Mouse (Mus musculus): ENCODE results near the gene Alkbh1.
A peak's percentile ranks its signal among the peaks of the same experiment; 100 is the strongest.
"Not testable (repeated sequence)": the region's sequence is repeated elsewhere in the genome, so short reads cannot be mapped to it uniquely, and the experiment has no call there.

Gene Alkbh1

DNA sequence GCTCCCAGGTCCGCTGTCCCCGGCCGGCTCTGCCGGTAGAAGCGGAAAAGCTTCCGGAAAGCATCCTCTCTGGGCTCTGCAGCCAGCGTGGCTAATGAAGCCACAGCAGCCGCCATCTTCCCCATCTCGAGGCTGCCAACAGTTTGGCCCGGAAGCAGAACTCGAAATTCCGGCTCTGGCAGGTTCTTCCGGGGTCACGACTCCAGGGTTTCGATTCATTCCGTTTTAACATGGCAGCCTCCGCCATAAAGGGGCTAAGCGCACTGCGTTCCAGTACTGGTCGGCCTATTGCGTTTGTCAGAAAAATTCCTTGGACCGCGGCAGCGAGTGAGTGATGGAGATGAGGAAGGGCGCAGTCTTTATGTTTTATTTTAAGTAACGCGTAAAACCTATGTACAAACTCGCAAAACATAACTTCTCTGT, at the start of gene Alkbh1, which contains the start of gene Slirp:
TSS of gene Alkbh1 (minus strand) at position 318 of the 423 bp plus-strand sequence.
TSS of gene Slirp (plus strand) at position 197 of the 423 bp plus-strand sequence.
- peak; percentile 73 to 77 for DNase-seq (ENCODE audit: low read depth in 1 of 2, low spot score in 2 of 2)

DNA sequence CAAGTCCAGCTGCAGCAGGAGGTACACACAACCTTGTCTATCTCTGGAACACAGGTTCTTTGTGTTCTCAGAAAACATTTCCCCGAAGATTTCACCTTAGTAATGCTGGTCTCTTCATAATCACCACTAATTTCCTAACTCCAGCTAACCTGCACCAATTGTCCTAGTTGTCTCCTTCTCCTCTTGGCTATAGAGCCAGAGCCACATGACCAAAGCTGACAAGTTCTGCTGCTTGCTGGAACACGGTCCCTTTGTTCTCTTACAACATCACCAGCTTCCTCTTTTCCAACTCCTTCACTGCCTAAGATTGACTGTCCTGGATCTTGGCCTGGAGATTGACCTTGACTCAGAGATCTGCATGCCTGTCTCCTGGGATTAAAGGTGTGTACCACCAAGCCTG, 44.9 kb upstream of the Alkbh1 start:
- DNase-seq (ENCODE audit: low read depth in 1 of 2, low spot score in 2 of 2), result not testable (repeated sequence)

DNA sequence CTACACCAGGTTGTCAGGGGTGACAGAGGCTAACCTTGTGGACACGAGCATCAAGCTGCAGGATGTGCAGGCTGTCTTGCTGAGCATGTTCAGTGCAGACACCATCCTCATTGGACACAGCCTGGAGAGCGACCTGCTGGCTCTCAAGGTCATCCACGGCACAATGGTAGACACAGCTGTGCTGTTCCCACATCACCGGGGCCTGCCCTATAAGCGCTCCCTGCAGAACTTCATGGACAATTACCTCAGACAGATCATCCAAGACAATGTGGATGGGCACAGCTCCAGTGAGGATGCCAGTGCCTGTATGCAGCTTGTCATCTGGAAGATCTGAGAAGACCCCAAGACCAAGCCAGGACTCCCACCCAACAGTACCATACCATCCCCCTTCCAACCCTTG, 38.7 kb upstream of the Alkbh1 start:
- DNase-seq (ENCODE audit: low read depth in 1 of 2, low spot score in 2 of 2), result not testable (repeated sequence)

DNA sequence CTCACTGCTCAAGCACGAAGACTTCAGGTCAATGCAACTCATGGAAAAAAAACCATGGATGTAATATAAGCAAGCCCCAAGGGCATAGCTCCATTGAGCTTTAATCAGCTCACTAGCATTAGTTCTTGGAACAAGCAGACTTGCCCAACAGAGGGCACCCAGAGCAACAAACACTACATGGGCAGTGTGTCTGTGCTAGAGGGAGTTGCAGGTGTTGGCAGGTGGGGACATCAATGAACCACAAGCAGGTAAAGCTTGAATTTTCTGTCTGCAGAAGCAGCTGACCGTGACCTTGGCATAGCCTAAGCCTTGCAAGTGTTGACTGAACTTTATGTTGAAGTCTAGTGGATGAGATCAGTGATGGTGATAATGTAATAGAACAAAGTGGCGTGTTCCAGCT, 30.9 kb upstream of the Alkbh1 start:
- DNase-seq (ENCODE audit: low read depth in 1 of 2, low spot score in 2 of 2), result no peak

DNA sequence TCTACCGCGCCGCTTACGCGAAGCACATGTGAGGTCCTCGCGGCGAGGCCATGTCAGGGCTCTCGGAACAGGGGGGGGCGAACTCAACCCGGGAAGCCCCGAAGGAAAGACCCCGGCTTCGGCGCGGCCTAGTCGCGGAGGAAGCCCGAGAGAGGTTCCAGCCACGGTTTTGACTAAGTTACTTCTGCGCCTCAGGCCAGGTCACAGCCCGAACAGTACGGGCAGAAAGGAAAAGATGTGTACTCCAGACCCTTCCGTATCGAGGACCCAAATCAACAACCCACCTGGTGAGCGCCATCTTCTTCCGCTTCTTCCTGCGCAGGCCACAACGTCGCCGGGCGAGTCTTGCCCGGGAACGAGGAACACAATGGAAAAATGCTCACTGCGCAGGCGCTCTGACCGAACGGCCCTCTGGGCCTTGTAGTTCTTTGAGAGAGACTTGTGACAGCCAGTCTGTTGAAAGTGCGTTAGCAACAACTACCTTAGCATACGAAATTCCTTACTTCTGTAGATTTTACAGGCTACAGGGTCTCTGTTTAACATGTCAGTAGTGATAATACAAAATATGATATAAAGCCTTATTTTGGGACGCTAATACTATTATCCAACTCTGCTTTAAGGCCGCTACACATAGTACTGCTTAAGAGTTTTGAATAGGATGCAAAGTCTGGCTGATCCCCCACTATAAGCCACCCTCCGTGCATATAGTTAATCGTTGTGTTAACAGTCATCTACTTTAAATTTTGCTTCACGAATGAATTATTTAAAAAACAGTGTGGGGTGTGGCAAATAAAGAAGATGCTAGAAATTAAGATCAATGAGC, 28.4 kb upstream of the Alkbh1 start, which contains the start of gene Snw1:
TSS of gene Snw1 (minus strand) at position 311 of the 823 bp plus-strand sequence.
- peak; percentile 79 to 85 for DNase-seq (ENCODE audit: low read depth in 1 of 2, low spot score in 2 of 2)

DNA sequence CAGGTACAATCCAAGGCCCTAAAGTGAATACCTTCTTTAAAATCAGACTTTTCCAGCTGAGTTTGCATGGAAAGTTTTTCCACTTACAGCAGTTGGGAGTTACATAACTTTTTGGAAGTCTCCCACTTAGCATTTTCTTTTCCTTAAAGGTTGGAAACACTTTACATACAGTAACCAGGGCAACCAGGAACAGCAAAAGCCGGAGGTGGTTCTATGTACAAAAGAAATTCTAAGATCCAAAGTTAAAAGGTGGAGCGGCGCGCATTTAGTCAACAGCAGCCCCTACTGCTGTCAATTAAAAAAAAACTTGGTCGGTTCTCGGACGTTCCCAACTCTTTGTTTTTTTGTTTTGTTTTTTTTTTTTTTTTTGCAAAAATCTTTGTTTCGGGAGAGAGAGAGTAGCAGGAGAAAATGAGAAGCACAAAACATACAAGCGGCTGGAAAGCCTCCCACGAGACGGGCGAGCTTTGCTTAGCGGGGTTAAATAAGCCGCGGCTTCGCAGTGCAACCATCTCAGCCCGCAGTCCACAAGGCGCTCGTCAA, 27.7 kb upstream of the Alkbh1 start:
- no peak for DNase-seq (ENCODE audit: low read depth in 1 of 2, low spot score in 2 of 2)

DNA sequence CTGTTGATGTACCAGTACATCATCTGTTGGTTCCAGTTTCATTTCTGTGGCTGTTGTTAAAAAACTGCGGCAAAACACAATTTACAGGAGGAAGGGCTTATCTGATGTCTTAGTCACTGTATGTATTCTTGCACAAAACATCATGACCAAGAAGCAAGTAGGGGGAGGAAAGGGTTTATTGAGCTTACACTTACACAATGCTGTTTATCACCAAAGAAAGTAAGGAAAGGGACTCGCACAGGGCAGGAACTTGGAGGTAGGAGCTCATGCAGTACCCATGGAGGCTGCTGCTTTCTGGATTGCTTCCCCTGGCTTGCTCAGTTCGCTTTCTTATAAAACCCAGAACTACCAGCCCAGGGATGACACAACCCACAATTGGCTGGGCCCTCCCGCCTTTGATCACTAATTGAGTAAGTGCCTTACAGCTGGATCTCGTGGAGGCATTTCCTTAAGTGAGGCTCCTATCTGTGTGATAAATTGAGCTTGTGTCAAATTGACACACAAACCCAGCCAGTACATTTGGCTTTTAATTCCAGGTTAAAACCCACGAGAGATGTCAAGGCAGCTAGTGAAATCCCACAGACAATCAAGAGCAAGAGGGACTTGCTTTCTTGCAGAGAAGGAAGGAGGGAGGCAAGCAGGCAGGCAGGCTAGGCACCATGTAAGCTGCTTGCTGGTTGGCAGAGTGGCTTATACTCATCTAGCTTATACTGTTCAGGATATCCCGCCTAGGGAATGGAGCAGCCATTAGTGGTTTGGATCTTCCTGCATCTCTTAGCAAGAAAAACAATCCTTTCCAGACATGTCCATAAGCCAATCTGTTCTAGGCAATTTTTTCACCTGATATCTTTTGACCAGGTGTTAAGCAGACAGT, 26.7 kb upstream of the Alkbh1 start:
- no peak for DNase-seq (ENCODE audit: low read depth in 1 of 2, low spot score in 2 of 2)

DNA sequence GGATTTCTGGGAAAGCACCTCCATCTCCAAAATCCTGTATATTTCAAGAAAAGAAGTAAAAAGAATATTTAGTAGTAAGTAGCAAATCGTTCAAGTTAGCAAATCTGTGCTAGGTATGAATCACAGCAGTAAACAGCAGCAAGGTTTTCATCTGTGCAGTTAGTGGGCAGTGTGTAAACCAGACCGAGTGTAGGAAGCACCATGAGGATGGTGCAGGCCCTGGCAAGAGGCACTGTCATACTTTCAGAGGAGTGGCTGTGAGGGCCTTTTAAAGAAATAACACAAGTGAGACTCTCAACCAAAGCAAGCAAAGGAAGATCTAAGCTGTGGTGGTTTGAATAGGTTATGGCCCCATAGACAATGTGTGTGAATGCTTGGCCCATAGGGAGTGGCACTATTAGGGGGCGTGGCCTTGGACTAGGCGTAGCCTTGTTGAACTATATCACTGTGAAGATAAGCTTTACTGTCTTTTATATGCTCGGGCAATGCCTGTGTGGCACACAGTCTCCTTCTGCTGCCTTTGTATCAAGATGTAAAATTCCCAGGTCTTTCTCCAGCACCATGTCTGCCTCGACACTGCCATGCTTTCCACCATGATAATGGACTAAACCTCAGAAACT, 21.0 kb upstream of the Alkbh1 start:
- DNase-seq (ENCODE audit: low read depth in 1 of 2, low spot score in 2 of 2), result no peak

DNA sequence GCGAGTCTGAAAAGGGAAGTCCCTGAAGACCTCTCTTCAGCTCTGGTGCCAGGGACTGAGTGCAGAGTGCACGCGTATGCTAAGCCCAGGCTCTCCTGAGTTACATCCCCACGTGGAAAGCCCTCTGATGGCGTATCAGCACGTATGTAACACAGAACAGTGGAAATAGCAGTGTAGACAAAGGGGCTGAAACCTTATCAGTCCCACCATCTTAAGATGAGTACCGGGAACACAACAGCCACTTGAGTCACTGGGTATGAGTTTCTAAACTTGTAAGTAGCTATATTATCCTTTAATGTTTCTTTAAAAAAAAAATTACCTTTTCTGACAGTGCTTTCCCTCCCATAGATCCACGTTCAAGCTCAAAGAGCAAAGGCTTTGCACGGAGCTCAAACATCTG, 5.6 kb upstream of the Alkbh1 start:
- DNase-seq (ENCODE audit: low read depth in 1 of 2, low spot score in 2 of 2), result no peak

DNA sequence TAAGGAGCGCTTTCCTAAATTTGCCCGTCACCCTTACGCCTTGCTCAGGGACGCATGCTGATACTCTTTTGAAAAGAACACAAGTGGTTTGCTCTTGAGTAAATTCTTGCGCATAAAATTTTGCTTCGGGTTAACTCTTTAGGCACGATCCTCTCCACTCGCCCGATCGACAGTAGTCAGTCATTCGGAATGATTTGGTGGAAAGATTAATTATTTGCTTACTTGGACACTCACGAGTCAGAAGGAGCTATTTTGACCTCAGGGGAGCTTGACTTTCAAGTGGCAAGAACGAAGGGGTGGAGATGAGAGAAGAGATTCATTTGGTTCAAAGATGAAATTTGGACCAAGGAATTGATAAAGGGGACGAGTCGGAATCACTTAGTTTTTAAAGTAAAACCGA, 394 bp upstream of the Alkbh1 start:
- DNase-seq (ENCODE audit: low read depth in 1 of 2, low spot score in 2 of 2), result no peak

DNA sequence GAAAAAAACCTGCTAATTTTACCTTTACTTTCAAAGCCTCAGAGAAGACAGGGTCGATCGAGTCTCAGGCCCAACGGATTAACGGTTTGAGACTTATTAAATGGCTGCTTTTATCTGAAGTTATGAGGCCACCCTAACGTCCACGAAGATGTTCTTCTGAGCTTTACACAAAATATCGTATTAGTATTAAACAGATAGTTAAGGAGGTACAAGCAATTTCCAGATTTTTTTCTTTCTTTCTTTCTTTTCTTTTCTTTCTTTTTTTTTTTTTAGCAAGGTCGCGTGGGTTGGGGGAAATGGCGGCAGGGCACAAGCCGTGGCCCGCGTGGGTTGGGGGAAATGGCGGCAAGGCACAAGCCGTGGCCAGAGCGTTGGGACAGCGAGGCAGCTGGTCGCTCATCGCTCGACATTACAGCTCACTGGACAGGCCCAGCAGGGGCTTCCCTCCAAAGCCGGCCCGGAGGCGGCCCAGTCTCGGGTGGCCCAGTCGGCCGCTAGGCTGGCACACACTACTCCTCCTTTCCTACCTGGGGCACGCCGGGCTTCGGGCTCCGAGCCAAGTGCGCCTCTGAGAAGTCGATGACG, 610 bp downstream of the Alkbh1 start:
- DNase-seq (ENCODE audit: low read depth in 1 of 2, low spot score in 2 of 2), result no peak

DNA sequence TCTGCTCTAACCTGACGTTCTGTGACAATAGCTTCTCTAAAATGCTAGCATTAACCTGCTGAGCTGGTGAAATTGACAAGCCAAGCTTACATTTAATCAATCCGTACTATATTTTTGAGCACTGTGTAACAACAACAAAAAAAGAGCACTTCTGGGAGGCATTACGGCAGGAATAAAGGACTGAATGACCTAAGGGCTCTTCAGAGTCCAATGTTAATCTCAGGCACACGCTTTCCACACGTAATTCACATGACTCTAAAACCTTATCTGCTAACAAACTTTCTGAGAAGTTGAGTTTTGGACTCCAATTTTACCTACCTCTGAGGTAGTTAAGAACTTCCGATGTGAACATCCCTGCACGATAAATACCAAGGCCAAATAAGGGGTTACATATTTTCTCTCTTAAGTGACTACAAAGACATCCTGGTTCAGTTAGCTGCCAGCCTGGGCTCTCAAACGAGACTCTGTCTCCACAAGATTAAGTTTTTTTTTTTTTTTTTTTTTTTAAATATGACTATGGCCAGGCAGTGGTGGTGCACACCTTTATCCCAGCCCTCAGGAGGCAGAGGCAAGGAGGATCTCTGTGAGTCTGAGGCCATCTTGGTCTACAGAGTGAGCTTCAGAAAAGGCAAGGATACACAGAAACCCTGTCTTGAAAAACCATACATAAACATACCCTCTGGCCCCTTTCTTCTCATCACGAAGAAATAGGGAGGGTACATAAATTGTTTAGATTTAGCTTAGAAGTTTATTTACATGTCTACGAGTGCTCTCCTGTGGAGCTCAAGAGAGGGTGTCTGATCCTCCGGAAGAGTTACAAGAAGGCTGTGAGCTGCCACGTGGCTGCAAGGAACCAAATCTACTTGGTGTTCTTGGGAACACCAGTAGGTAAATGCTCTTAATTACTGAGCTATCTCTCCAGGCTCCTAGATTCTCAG, 1.4 kb downstream of the Alkbh1 start:
- no peak for DNase-seq (ENCODE audit: low read depth in 1 of 2, low spot score in 2 of 2)

DNA sequence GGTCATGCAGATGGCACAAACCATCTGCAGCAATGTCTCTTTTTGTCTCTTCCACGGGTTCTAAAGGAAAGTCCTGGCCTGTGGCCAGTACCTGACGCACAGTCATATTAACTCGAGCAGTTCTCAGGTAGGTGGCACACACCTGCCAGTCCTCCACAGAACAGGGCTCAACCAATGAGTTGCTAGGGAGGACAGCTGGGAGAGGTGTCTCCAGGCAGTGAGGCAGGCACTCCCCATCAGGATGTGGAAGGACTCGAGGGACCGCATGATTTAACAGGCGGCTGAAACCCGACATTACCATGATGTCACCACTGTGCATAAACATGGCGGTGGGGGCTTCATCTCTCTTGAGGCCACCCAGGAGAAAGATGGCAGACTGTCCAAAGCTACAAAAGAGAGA, 14.9 kb downstream of the Alkbh1 start:
- DNase-seq (ENCODE audit: low read depth in 1 of 2, low spot score in 2 of 2), result no peak

DNA sequence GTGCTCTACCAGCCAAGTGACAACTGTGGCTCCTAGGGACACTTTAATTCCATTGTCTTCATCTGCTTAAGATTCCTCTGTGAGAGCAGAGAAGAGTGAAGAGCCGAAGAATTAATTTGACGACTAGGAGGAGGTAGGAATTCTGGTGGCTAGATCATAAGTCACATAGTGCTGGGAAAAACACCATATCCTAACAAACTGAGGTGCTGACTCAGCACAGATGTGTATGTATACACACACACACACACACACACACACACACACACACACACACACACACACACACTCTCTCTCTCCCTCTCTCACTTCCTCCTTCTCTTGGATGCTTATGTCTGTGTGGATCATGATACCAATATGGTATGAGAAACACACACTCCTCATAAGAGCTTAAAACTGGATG, 15.5 kb downstream of the Alkbh1 start:
- no peak for DNase-seq (ENCODE audit: low read depth in 1 of 2, low spot score in 2 of 2)

DNA sequence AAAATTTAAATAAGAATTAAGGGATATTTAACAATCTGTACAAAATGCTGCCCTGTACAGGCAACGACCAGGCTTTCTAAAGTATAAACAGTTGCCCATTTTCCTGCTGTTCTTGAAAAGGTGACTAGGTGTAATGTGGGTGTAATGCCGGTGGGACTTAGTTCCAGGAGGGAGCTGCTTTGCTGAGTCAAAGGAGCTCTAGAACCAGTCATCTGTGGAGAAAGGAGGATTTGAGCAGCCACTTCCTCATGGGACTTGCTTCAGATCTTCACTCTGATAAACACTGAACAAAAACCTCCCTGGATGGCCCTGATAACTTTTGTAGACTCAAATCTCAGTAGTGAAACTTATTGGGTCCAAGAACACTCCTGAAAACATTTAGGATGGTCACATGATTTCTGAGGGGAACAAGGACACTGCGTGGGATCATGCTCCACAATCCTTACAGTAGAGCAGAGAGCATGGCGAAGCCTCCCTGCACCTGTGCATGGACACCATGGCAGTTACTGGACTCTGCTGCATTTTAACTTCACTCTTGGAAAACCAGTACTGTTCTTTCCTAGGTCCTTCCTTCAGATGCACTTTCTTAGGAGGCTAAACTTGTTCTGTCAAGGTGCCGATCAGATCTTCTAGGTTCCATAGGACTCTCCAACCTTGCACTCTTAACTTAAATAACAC, 17.3 kb downstream of the Alkbh1 start:
- no peak for DNase-seq (ENCODE audit: low read depth in 1 of 2, low spot score in 2 of 2)

DNA sequence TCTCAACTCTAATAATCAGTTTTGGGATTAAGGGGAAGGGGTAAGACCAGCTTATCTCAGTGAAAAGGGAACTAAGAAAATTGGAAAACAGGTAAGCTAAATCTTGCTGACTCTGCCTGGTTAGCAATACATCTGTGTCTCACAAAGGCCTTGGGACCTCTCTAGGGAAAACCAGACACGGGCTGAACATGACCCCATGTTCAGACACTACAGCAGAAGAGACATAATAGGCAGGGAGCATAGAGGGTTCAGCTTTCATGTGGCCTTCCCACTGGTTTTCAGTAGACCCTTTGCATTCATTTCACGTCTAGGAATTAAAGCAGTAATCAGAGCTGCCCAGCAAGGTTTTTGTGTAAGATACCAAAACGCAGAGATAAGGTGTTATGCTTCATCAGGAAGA, 19.3 kb downstream of the Alkbh1 start:
- no peak for DNase-seq (ENCODE audit: low read depth in 1 of 2, low spot score in 2 of 2)

DNA sequence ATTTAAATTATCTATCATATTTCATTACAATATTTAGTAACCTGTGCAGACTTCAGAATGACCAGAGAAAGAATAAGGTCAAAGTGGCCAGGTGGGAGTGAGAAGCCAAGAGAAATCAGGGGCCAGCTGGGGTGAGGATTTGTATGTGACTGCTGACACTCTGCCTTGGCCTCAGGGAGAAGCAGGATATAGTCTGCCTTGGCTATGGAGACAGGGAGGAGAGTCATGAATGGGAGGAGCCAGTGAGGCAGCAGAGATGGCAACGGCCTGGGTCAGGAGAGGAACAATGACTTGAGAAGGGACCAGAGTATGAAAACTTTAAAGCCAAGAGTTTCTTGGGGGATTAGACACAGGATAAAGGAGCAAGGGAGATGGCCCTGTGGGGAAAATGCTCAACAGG, 20.1 kb downstream of the Alkbh1 start:
- no peak for DNase-seq (ENCODE audit: low read depth in 1 of 2, low spot score in 2 of 2)

DNA sequence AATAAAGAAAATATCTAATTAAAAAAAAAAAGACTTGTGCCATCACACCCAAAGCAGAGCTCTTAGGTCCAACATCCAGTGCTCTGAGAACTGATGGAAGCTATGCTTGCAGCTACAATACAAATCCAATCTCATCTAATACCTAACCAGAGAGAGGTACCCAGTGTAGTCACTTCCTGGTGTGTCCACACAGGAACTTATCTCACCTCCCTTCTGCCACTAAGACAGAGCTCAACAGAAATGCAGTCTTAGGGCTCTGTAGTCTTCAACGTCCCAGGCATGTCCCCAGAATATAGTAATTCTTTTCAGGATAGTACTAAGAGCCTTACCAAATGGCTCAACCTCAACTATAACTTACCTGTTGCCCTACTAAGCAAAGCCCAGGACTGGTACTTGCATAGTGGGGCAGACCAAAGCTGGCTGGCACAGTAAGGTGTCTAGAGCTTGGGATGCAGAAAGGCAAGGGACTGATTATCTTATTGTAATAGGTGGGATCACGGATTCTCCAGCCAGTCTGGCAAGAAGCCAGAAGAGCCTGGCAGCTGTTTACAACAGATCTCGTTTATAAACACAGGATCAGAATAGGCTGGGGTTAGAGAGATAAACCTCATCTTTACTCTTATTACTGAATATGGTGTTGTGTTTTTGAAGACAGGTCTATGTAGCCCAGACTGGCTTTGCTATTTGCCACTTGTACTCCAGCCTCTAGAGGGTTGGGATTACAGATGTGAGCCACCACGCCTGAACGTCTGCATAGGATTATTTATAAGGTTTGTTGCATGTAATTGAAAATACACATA, 21.9 kb downstream of the Alkbh1 start:
- no peak for DNase-seq (ENCODE audit: low read depth in 1 of 2, low spot score in 2 of 2)
